Mouse (Mus musculus) liver, embryonic 13.5 days (tissue): ENCODE results near the gene Gapvd1. TPM values are rescaled to one million over a fixed set of nuclear protein-coding genes. Genes with fewer than 3 reads are reported as not detected.

Experiments
- ATAC-seq: fragments of 200-750 bp; cut with Nextera tagmentation; 2 replicates; pipeline ENCODE4 v1.8.0; 2017; ENCODE audit warnings: low read depth, mild to moderate bottlenecking, moderate number of reproducible peaks, moderate library complexity
- DNase-seq: peaks from one replicate; pipeline ENCODE4 v3.0.0; 2022
- H3K27ac ChIP-seq: fragments of 300-500 bp; sonication (generic); 2 replicates; pipeline ENCODE4 v1.5.1; 2015; ENCODE audit warnings: moderate library complexity, mild to moderate bottlenecking, inconsistent platforms
- H3K27me3 ChIP-seq: fragments of 300-500 bp; sonication (generic); 2 replicates; pipeline ENCODE4 v1.6.1; 2015; ENCODE audit warnings: mild to moderate bottlenecking, inconsistent platforms
- H3K36me3 ChIP-seq: fragments of 300-500 bp; sonication (generic); 2 replicates; pipeline ENCODE4 v1.6.1; 2015; ENCODE audit warnings: mild to moderate bottlenecking, inconsistent platforms
- H3K4me1 ChIP-seq: fragments of 300-500 bp; sonication (generic); replicated peaks from 2 replicates; pipeline ENCODE4 v1.6.1; 2015; ENCODE audit warnings: inconsistent platforms
- H3K4me2 ChIP-seq: fragments of 300-500 bp; sonication (generic); 2 replicates; pipeline ENCODE4 v1.6.1; 2015; ENCODE audit warnings: inconsistent platforms, mild to moderate bottlenecking, moderate library complexity
- H3K4me3 ChIP-seq: fragments of 300-500 bp; sonication (generic); replicated peaks from 2 replicates; pipeline ENCODE4 v1.5.1; 2015; ENCODE audit warnings: mild to moderate bottlenecking, inconsistent platforms
- H3K9ac ChIP-seq: fragments of 300-500 bp; sonication (generic); 2 replicates; pipeline ENCODE4 v1.6.1; 2015; ENCODE audit warnings: mild to moderate bottlenecking, inconsistent platforms
- H3K9me3 ChIP-seq: fragments of 300-500 bp; sonication (generic); replicated peaks from 2 replicates; pipeline ENCODE4 v1.6.1; 2016; ENCODE audit warnings: inconsistent platforms
- WGBS: fragments of 180-500 bp; shearing (Covaris S2); methylation state at CpG from one replicate; pipeline ENCODE4 v1.1.7; 2015; ENCODE audit not compliant: insufficient replicate concordance; 5-methylcytosine and 5-hydroxymethylcytosine counted together
- polyA plus RNA-seq: library from polyadenylated mRNA; unstranded; fragments of >200 nt; fragmentation: Nextera tagmentation; extraction: Ambion mirVana; gene quantifications from 2 replicates; pipeline ENCODE4 v1.2.1, GENCODE M21; 2015

The Gapvd1 gene
- polyA plus RNA-seq, 1 experiment from 2014 or later: 75.0 TPM

GRCm38 (mm10) chr2:34646541-34646865 is 108.5 kb downstream of the Gapvd1 start:
- H3K9ac ChIP-seq: no peak overlapping the region
- H3K27ac ChIP-seq: no peak overlapping the region
- no peaks in the 10 kb centered on the region for H3K27me3 ChIP-seq

GRCm38 (mm10) chr2:34645851-34646540 is 109.0 kb downstream of the Gapvd1 start:
- H3K36me3 ChIP-seq: no peaks in the 10 kb centered on the region
- 5% methylated on average over 21 of the region's 21 CpGs for WGBS
- no peaks in the 10 kb centered on the region for H3K9me3 ChIP-seq
- peak overlapping the region; percentile 90 for H3K4me2 ChIP-seq
- ATAC-seq: peak; percentile 97
- H3K27me3 ChIP-seq: no peaks in the 10 kb centered on the region
- peak; percentile 87 for DNase-seq
- H3K4me1 ChIP-seq: peaks cover 25% of the 10 kb centered on the region
- H3K4me3 ChIP-seq: peak overlapping the region; percentile 65
- peak overlapping the region; percentile 55; the same call in 1 of the 2 replicates for H3K27ac ChIP-seq
- peak overlapping the region; percentile 68 for H3K9ac ChIP-seq

More at GRCm38 (mm10) chr2:34646541-34646865, 108.5 kb downstream of the Gapvd1 start:
- Histone ChIP-seq H3K9me3 (no peaks in the 10 kb centered on the region), H3K4me3 (peak overlapping the region; percentile 65), H3K4me1 (peaks cover 25% of the 10 kb centered on the region), H3K36me3 (no peaks in the 10 kb centered on the region), H3K4me2 (peak overlapping the region; percentile 90)
- ATAC-seq (no peak), DNase-seq (no peak)
- WGBS: 7% methylated on average over 5 of the region's 5 CpGs

- Histone ChIP-seq H3K4me2 (peak overlapping the region; percentile 90), H3K4me1 (peaks cover 25% of the 10 kb centered on the region), H3K4me3 (no peak overlapping the region), H3K9ac (no peak overlapping the region), H3K36me3 (no peaks in the 10 kb centered on the region), H3K27me3 (no peaks in the 10 kb centered on the region), H3K9me3 (no peaks in the 10 kb centered on the region), H3K27ac (no peak overlapping the region)
- WGBS: 36% methylated on average over 22 of the region's 22 CpGs
- no peak for ATAC-seq
- DNase-seq: peak; percentile 48
These were observed 110.2 kb downstream of the Gapvd1 start for GRCm38 (mm10) chr2:34644571-34645526.

- WGBS: 28% methylated on average over 2 of the region's 2 CpGs
- H3K4me2 ChIP-seq: no peak overlapping the region
- no peak overlapping the region for H3K9ac ChIP-seq
- H3K36me3 ChIP-seq: no peaks in the 10 kb centered on the region
- no peak overlapping the region for H3K27ac ChIP-seq
- ATAC-seq: no peak
- H3K27me3 ChIP-seq: no peaks in the 10 kb centered on the region
- H3K9me3 ChIP-seq: no peaks in the 10 kb centered on the region
- peak; percentile 63 for DNase-seq
- H3K4me1 ChIP-seq: peaks cover 30% of the 10 kb centered on the region
- no peak overlapping the region for H3K4me3 ChIP-seq
These were observed 112.7 kb downstream of the Gapvd1 start for GRCm38 (mm10) chr2:34642351-34642750.

- WGBS: 49% methylated on average over 5 of the region's 5 CpGs
- no peak overlapping the region for H3K4me3 ChIP-seq
- no peak for ATAC-seq
These were observed 115.3 kb downstream of the Gapvd1 start for GRCm38 (mm10) chr2:34639725-34640124.

GRCm38 (mm10) chr2:34638955-34639650 is 115.9 kb downstream of the Gapvd1 start:
- Histone ChIP-seq H3K36me3 (no peaks in the 10 kb centered on the region), H3K4me1 (peaks cover 17% of the 10 kb centered on the region), H3K27me3 (no peaks in the 10 kb centered on the region), H3K9ac (peak overlapping the region; percentile 69), H3K4me2 (peak overlapping the region; percentile 83), H3K4me3 (peak overlapping the region; percentile 55), H3K9me3 (no peaks in the 10 kb centered on the region), H3K27ac (no peak overlapping the region)
- ATAC-seq (peak; percentile 51; the same call in 1 of the 2 replicates), DNase-seq (peak; percentile 68)
- 20% methylated on average over 37 of the region's 37 CpGs for WGBS

More at GRCm38 (mm10) chr2:34639725-34640124, 115.3 kb downstream of the Gapvd1 start:
- Histone ChIP-seq H3K4me1 (peaks cover 21% of the 10 kb centered on the region), H3K27ac (no peak overlapping the region), H3K27me3 (no peaks in the 10 kb centered on the region), H3K4me2 (peak overlapping the region; percentile 83; the same call in 1 of the 2 replicates), H3K9ac (no peak overlapping the region), H3K9me3 (no peaks in the 10 kb centered on the region), H3K36me3 (no peaks in the 10 kb centered on the region)
- no peak for DNase-seq

- Histone ChIP-seq H3K4me3 (no peak overlapping the region), H3K4me1 (peaks cover 17% of the 10 kb centered on the region), H3K9ac (no peak overlapping the region), H3K27me3 (no peaks in the 10 kb centered on the region), H3K9me3 (no peaks in the 10 kb centered on the region), H3K36me3 (no peaks in the 10 kb centered on the region), H3K4me2 (no peak overlapping the region), H3K27ac (no peak overlapping the region)
- ATAC-seq (no peak), DNase-seq (no peak)
- WGBS: 74% methylated on average over 14 of the region's 14 CpGs
These were observed 119.5 kb downstream of the Gapvd1 start for GRCm38 (mm10) chr2:34635249-34636165.

GRCm38 (mm10) chr2:34632051-34632450 is 123.0 kb downstream of the Gapvd1 start:
- no peak overlapping the region for H3K4me3 ChIP-seq
- no peaks in the 10 kb centered on the region for H3K27me3 ChIP-seq
- H3K36me3 ChIP-seq: no peaks in the 10 kb centered on the region
- ATAC-seq (no peak), DNase-seq (no peak)
- H3K9ac ChIP-seq: no peak overlapping the region
- no peak overlapping the region for H3K27ac ChIP-seq
- H3K4me1 ChIP-seq: peaks cover 20% of the 10 kb centered on the region
- H3K9me3 ChIP-seq: no peaks in the 10 kb centered on the region
- H3K4me2 ChIP-seq: no peak overlapping the region
- 78% methylated on average over 12 of the region's 12 CpGs for WGBS

GRCm38 (mm10) chr2:34630445-34630844 is 124.6 kb downstream of the Gapvd1 start:
- 65% methylated on average over 6 of the region's 6 CpGs for WGBS

GRCm38 (mm10) chr2:34629758-34630157 is 125.3 kb downstream of the Gapvd1 start:
- no peaks in the 10 kb centered on the region for H3K9me3 ChIP-seq
- H3K4me2 ChIP-seq: no peak overlapping the region
- no peak overlapping the region for H3K4me3 ChIP-seq
- no peak overlapping the region for H3K27ac ChIP-seq
- ATAC-seq (no peak), DNase-seq (no peak)
- no peaks in the 10 kb centered on the region for H3K36me3 ChIP-seq
- peaks cover 8% of the 10 kb centered on the region for H3K4me1 ChIP-seq
- WGBS: 56% methylated on average over 7 of the region's 7 CpGs
- H3K9ac ChIP-seq: no peak overlapping the region
- H3K27me3 ChIP-seq: no peaks in the 10 kb centered on the region

More at GRCm38 (mm10) chr2:34630445-34630844, 124.6 kb downstream of the Gapvd1 start:
- Histone ChIP-seq H3K9ac (no peak overlapping the region), H3K4me3 (no peak overlapping the region), H3K9me3 (no peaks in the 10 kb centered on the region), H3K4me1 (peaks cover 10% of the 10 kb centered on the region), H3K27ac (no peak overlapping the region), H3K27me3 (no peaks in the 10 kb centered on the region), H3K4me2 (no peak overlapping the region), H3K36me3 (no peaks in the 10 kb centered on the region)
- no peak for DNase-seq
- no peak for ATAC-seq
